Mouse (Mus musculus): ENCODE results near the gene 9930021J03Rik.

- no peak for TF ChIP-seq GATA1 (IDR thresholded peaks at IDR 0.05; ENCODE audit: borderline replicate concordance, low read length)
- TF ChIP-seq FLI1 (IDR thresholded peaks at IDR 0.05; ENCODE audit: low read length): no peak
Observed at GRCm38 (mm10) chr19:29695071-29695470, 110.7 kb downstream of the 9930021J03Rik start.
